Mouse (Mus musculus) ES-Bruce4 (cell line): ENCODE data around the gene Ksr1.

Source experiments
- CTCF ChIP-seq: IDR thresholded peaks from one replicate; pipeline ENCODE4 v1.8.1; 2011; ENCODE audit warnings: low read depth, low read length
- EP300 ChIP-seq: IDR thresholded peaks from 2 replicates; pipeline ENCODE4 v1.6.1; 2011; ENCODE audit warnings: low read depth, low read length; ENCODE audit not compliant: insufficient read depth

DNA sequence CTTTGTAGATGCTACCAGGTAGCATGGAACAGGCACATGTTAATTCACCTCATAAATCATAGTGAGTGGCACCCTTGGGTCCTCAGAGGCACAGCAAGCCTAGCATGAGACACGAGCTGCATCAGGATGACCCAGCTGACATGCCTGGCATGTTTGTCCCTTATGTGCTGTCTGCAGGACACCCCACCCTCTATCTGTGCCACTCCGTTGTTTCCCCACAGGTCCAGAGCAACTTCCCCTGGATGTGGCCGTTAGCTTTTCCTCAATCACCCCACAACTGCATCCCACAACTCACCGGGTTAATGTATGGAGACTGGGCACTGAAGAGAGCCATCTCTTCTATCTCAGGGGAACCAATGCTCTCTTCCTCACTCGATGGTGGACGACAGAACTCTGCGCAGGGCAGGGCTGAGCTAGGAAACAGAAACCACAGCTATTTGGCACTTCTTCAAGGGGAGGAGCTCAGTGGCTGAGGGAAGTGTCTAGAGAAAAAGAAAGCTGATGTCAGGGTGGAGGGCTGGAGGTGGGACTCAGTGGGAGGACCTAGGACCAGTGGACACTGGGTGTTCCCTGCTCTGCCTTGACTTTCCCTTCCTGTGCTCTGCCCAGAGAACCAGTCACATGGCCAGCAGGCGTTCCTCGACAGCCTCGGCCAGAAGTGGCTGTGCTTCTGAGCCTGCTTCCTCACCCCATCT, 161.6 kb downstream of the Ksr1 start, which contains the start of gene Lgals9:
- TF ChIP-seq EP300 (no peak), CTCF (no peak)
